Mouse (Mus musculus) retina, postnatal 7 days (tissue): ENCODE data around the gene C1rb.
"Not testable (repeated sequence)": the region's sequence is repeated elsewhere in the genome, so short reads cannot be mapped to it uniquely, and the experiment has no call there.

Source experiments
- DNase-seq: peaks from one replicate; pipeline ENCODE4 v3.0.0-alpha.2; 2012; ENCODE audit warnings: low read depth, low spot score

C1rb gene

DNA sequence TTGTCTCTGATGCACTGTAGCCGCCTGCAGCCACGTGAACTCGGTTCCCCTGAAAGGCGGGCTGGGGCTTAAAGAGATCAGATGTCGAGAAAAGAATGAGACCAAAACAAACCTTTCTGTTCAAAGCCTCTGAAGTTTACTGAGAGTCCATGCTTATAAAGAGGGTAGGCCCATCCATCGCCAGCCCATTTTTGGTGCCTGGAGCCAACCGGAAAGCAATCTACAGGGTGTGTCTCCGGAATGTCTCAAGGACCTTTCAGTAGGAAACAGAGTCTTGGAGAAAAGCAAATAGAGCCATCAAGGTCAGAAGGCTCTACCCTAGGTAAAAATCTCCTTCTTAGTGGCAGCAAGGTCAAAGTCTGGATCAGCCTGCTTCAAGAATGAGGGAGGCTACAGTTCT lies 23.0 kb downstream of the C1rb start:
- no peak for DNase-seq

DNA sequence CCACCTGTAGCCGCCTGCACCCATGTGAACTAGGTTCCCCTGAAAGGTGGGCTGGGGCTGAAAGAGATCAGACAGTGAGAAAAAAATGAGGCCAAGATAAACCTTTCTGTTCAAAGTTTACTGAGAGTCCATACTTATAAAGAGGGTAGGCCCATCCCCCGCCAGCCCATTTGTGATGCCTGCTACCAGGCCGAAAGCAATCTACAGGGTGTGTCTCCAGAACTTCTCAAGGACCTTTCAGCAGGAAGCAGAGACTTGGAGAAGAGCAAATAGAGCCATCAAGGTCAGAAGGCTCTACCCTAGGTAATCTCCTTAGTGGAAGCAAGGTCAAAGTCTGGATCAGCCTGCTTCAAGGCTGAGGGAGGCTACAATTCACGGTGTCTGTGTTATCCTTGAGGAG lies 31.9 kb downstream of the C1rb start:
- DNase-seq = no peak

DNA sequence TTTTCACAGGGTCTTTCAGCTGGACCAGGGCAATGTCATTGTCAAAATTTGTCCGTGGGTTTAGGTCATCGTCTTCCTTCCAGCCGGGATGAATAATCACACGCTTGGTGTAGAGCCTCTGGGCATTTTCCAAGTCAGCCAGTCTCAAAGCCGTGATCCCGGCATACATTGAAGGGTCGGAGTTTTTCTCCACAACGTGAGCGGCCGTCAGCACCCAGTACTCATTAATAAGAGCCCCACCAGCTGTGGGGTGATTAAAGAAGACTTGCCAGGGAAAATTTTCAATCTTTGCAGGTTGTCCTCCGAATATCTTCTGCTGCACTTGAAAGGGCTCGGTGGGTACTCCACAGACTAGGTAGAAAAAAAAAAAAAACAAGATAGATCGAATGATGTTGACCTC lies 55.5 kb downstream of the C1rb start:
- no peak for DNase-seq

DNA sequence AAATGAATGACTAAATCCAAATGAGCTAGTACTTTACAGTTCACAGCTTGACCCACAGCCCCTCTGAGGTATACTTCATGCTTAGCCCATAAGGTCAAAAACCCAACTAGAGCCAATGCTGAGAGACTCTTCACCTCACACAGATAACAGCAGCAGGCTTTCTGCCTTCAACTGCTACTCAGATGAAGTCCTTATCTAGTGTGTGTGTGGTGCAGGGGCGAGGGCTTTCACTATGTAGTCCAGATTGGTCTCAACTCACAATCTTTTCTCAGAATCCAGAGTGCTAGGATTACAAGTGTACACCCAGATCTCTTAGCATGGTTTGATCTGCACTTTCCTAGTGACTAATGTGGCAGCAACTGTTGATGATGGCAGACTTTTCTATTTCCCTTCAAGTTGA lies 56.1 kb downstream of the C1rb start:
- not testable (repeated sequence) for DNase-seq

DNA sequence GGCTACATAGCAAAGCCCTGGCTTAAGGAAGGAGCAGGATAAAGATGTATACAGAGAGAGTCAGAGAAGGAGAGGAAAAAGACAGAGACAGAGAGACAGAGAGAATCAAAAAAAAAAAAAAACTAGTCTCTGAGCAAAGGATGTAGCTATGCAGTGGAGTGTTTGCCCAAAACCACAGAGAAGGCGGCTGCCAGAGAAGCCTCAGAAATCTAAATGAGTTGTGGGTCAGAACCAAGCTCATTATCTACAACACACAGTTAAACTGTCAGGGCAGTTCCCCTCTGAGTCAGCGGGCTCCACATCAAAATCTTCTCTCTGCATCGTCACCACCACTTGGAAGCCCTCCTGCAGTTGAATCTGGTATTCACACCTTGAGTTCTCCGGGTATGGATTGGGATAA lies 60.7 kb downstream of the C1rb start:
- DNase-seq = no peak
